Mouse (Mus musculus) embryonic fibroblast, embryonic 13.5 days (primary cell): Measurements from ENCODE around the gene Pptc7.

ENCODE experiments used
- CTCF ChIP-seq: IDR thresholded peaks from 2 replicates; pipeline ENCODE4 v1.5.1; 2011; ENCODE audit warnings: mild to moderate bottlenecking, control low read depth, low read length, moderate library complexity, borderline replicate concordance; ENCODE audit not compliant: insufficient read depth
- POLR2A ChIP-seq: IDR thresholded peaks from 2 replicates; pipeline ENCODE4 v1.6.1; 2011; ENCODE audit warnings: low read depth, mild to moderate bottlenecking, control low read depth, low read length, moderate library complexity

DNA sequence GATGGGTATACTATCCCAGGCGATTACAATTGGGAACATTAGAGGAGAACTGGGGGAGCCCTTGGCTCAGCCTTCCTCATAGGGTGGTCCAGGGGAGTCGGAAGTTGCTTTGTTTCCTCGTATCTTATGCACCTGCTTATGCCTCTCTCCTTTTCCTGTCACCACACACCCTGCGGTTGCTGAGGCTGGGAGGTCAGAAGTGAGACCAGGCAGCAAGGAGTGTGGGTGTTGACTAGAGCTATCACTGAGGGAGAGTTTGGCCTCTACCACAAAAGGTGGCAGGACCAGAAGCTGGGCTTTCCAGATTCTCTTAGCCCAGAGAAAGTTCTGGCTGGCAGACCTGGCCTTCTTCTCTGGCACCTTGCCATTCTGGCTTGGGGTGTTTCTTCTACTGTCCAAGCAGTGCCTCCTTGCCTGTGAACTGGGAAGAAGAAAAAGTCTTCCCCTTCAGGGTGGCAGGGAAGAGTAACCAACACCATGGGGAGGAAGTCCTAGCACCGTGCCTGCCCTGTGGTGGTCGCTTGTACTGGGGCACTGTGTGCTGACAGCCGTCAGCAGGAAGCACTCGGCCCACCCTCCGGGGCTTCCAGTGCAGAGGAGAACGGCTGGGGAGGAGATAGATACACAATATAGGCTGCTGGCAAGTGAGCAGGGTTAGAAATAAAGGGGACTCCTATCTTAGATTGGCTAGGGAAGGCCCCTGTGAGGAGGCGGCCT is 33.3 kb downstream of the Pptc7 start:
- no peak for TF ChIP-seq CTCF
- no peak for TF ChIP-seq POLR2A
